Mouse (Mus musculus): ENCODE measurements around the gene Mdm2. TPM values are rescaled to one million over a fixed set of nuclear protein-coding genes. Genes with fewer than 3 reads are reported as not detected.

Gene Mdm2
- total and polyA plus RNA-seq, 2 experiments from 2014 or later, result 24.6 to 28.9 TPM

- Histone ChIP-seq H3K27ac (no peak overlapping the region), H3K4me2 (ENCODE audit: low read depth, low read length) (no peak overlapping the region), H3K4me1 (ENCODE audit: insufficient read depth, low read length) (no peaks in the 10 kb centered on the region), H3K4me3 (ENCODE audit: low read length) (no peak overlapping the region), H3K36me3 (ENCODE audit: insufficient read depth, low read length) (peaks cover 34% of the 10 kb centered on the region), H3K9me3 (ENCODE audit: low read length) (no peaks in the 10 kb centered on the region), H3K9ac (replicated peaks; ENCODE audit: low read length) (no peak overlapping the region), H3K27me3 (ENCODE audit: insufficient read depth, low read length) (no peaks in the 10 kb centered on the region)
- WGBS, result 87% methylated on average over 13 of the region's 13 CpGs
- peak; percentile 50 for TF ChIP-seq CTCF (IDR thresholded peaks at IDR 0.05; ENCODE audit: low read depth)
- ATAC-seq, result peak; percentile 53; the same call in 1 of the 2 replicates
- DNase-seq (ENCODE audit: low spot score), result peak; percentile 35
These were observed 22.1 kb downstream of the Mdm2 start for GRCm38 (mm10) chr10:117688204-117689151.

DNA sequence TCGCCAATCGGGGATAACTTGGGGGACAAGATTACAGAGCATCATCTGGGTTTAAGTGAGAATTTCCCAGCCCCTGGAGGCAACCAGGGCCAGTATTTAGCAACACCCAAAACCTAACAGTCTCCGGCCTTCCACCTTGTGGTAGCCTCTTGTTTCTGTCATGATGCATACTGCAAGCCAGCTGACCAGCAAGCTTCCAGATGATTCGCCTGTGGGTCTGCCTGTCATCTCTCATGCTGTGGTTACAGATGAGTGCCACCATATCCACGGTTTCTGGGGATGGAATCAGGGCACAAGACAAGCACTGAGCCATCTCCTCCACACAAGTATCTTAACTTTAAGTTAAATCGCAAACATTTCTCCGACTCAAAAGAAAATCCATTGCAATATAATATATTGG, 23.0 kb downstream of the Mdm2 start:
- ATAC-seq, result no peak
- Histone ChIP-seq H3K27ac (no peak overlapping the region), H3K36me3 (ENCODE audit: insufficient read depth, low read length) (peaks cover 29% of the 10 kb centered on the region), H3K9ac (replicated peaks; ENCODE audit: low read length) (no peak overlapping the region), H3K9me3 (ENCODE audit: low read length) (no peaks in the 10 kb centered on the region), H3K4me1 (ENCODE audit: insufficient read depth, low read length) (no peaks in the 10 kb centered on the region), H3K27me3 (ENCODE audit: insufficient read depth, low read length) (no peaks in the 10 kb centered on the region), H3K4me3 (ENCODE audit: low read length) (no peak overlapping the region), H3K4me2 (ENCODE audit: low read depth, low read length) (no peak overlapping the region)
- DNase-seq (ENCODE audit: low spot score), result no peak
- no peak for TF ChIP-seq CTCF (IDR thresholded peaks at IDR 0.05; ENCODE audit: low read depth)
- 89% methylated on average over 7 of the region's 7 CpGs for WGBS

- 84% methylated on average over 3 of the region's 3 CpGs for WGBS
- TF ChIP-seq CTCF (IDR thresholded peaks at IDR 0.05; ENCODE audit: low read depth), result no peak
- no peak overlapping the region for H3K4me3 ChIP-seq (ENCODE audit: low read length)
- H3K36me3 ChIP-seq (ENCODE audit: insufficient read depth, low read length), result peaks cover 23% of the 10 kb centered on the region
- H3K9ac ChIP-seq (replicated peaks; ENCODE audit: low read length), result no peak overlapping the region
- DNase-seq (ENCODE audit: low spot score), result no peak
- H3K4me1 ChIP-seq (ENCODE audit: insufficient read depth, low read length), result no peaks in the 10 kb centered on the region
- no peaks in the 10 kb centered on the region for H3K27me3 ChIP-seq (ENCODE audit: insufficient read depth, low read length)
- no peak for ATAC-seq
- H3K9me3 ChIP-seq (ENCODE audit: low read length), result no peaks in the 10 kb centered on the region
- no peak overlapping the region for H3K4me2 ChIP-seq (ENCODE audit: low read depth, low read length)
- no peak overlapping the region for H3K27ac ChIP-seq
These were observed 23.5 kb downstream of the Mdm2 start for GRCm38 (mm10) chr10:117687018-117687417.

DNA sequence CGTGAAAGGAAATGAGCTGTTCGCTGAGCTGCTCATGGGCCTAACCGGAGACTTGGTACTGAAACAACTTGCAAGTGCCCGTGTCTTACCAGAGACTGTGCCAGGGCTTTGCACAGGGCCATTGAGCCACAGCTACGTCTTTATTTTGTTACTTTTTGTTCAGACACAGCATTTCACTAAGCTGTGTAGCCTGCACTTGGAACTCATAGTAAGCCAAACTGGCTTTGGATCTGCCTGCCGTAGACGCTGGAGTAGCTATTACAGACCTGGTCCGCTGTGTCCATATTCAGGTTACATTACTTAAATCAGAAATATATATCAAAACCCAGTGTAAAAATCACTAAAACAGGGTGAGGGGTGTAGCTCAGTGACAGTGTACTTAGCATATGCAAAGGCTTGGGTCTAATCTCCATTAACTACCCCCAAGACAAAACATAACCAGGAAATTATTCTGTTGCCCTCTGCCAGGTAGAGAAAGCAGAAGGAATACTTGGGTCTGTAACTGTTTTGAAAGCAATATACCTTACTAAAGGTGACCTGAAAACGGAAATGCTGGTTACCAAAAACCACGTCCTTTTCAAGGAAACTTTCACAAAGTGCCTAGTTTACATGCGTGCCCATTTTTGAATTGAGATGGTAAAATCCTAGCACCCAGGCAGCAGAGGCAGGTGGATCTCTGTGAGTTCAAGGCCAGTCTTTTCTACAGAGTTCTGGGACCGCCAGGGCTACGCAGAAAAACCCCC, 24.5 kb downstream of the Mdm2 start:
- no peak for TF ChIP-seq CTCF (IDR thresholded peaks at IDR 0.05; ENCODE audit: low read depth)
- no peak for ATAC-seq

GRCm38 (mm10) chr10:117685171-117685848, 25.2 kb downstream of the Mdm2 start:
- Histone ChIP-seq H3K36me3 (ENCODE audit: insufficient read depth, low read length) (peaks cover 11% of the 10 kb centered on the region), H3K4me3 (ENCODE audit: low read length) (no peak overlapping the region), H3K27me3 (ENCODE audit: insufficient read depth, low read length) (no peaks in the 10 kb centered on the region), H3K9ac (replicated peaks; ENCODE audit: low read length) (no peak overlapping the region), H3K27ac (no peak overlapping the region), H3K4me2 (ENCODE audit: low read depth, low read length) (no peak overlapping the region), H3K4me1 (ENCODE audit: insufficient read depth, low read length) (no peaks in the 10 kb centered on the region), H3K9me3 (ENCODE audit: low read length) (no peaks in the 10 kb centered on the region)
- ATAC-seq, result no peak
- 94% methylated on average over 15 of the region's 15 CpGs for WGBS
- DNase-seq (ENCODE audit: low spot score), result no peak
- no peak for TF ChIP-seq CTCF (IDR thresholded peaks at IDR 0.05; ENCODE audit: low read depth)

More for the DNA sequence above, 24.5 kb downstream of the Mdm2 start:
- Histone ChIP-seq H3K9me3 (ENCODE audit: low read length) (no peaks in the 10 kb centered on the region), H3K4me1 (ENCODE audit: insufficient read depth, low read length) (no peaks in the 10 kb centered on the region), H3K27me3 (ENCODE audit: insufficient read depth, low read length) (no peaks in the 10 kb centered on the region), H3K4me2 (ENCODE audit: low read depth, low read length) (no peak overlapping the region), H3K9ac (replicated peaks; ENCODE audit: low read length) (no peak overlapping the region), H3K27ac (no peak overlapping the region), H3K4me3 (ENCODE audit: low read length) (no peak overlapping the region), H3K36me3 (ENCODE audit: insufficient read depth, low read length) (peaks cover 16% of the 10 kb centered on the region)
- WGBS, result 90% methylated on average over 13 of the region's 13 CpGs
- DNase-seq (ENCODE audit: low spot score), result no peak

DNA sequence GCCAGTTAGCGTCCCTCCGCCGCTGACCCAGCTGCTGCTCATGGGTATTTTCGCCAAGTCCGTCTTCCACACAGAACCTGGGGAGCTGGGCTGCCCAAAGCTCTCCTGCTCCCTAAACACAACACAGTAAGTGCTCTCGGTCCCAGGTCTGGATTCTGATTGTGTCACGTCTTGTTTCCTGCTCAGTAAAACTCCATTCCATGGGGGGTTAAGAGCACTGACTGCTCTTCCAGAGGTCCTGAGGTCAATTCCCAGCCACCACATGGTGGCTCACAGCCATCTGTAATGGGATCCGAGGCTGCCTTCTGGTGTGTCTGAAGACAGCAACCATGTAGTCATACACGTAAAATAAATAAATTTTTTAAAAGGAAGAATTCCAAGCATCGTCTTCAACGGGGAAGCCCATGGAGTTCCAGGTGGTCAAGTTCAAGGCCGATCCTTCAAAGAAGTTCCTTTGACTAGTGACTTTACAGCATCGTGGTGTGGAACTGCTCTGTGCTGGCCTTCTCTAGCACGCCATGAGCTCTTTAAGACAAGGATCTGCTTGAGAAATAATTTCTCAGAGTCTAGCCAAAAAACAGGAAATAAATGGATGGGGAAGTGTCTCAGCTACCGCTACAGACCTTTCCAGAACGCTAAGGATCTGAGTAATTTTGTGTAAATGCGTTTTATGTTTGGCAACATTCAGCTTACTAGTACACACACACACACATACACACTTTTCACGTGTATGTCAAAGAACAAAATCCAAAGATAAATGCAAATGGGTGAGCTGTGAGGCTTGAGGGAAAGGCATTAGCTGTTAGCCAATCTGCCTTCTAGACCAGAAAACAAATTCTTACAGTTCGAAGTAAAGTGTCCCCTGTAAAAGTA, 26.0 kb downstream of the Mdm2 start:
- ATAC-seq, result no peak

More for the DNA sequence above, 26.0 kb downstream of the Mdm2 start:
- Histone ChIP-seq H3K36me3 (ENCODE audit: insufficient read depth, low read length) (peaks cover 8% of the 10 kb centered on the region; the same call in 1 of the 2 replicates), H3K27ac (no peak overlapping the region), H3K9me3 (ENCODE audit: low read length) (no peaks in the 10 kb centered on the region), H3K4me2 (ENCODE audit: low read depth, low read length) (no peak overlapping the region), H3K27me3 (ENCODE audit: insufficient read depth, low read length) (no peaks in the 10 kb centered on the region), H3K4me3 (ENCODE audit: low read length) (no peak overlapping the region), H3K4me1 (ENCODE audit: insufficient read depth, low read length) (no peaks in the 10 kb centered on the region), H3K9ac (replicated peaks; ENCODE audit: low read length) (no peak overlapping the region)
- 90% methylated on average over 19 of the region's 19 CpGs for WGBS
- no peak for TF ChIP-seq CTCF (IDR thresholded peaks at IDR 0.05; ENCODE audit: low read depth)
- DNase-seq (ENCODE audit: low spot score), result no peak
